Mouse (Mus musculus) stomach, postnatal 0 days (tissue): ENCODE measurements at regions not wholly inside any gene's neighbourhood (a gene's known extent, or its start where the extent isn't known, plus 50 kb on each side); places are given as distances from the start of the nearest gene placed in this dataset.

Source experiments
- CTCF ChIP-seq: IDR thresholded peaks from 2 replicates; pipeline ENCODE4 v1.5.1; 2016; ENCODE audit warnings: antibody characterized with exemption, low read depth, mild to moderate bottlenecking, moderate library complexity
- EP300 ChIP-seq: optimal IDR thresholded peaks from 2 replicates; pipeline ENCODE3; 2016; ENCODE audit warnings: antibody characterized with exemption

DNA sequence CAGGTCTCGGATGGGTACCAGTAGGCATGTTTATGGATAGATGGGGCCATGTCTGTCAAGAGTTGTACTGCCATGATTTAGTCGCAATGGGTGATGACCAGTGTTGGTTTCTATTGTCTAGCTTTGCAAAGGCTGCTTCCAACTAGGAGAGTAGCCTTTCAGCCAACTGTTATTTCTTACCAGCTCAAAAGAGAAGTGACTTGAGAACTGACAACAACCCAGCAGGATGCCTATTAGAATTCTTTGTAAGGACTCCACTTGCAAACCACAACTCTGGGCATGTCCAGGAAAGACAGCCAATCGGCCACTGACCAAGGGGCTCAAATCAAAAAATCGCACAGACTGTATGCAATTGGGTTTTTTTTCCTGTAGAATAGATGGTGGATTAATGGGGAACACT is 200.9 kb downstream of the Dhx15 start:
- no peak for TF ChIP-seq CTCF
- TF ChIP-seq EP300 = no peak
